Mouse (Mus musculus) cerebellum, postnatal 36 days (tissue): ENCODE measurements around the gene Camk1d.

Experiments used
- DNase-seq, 2 experiments: peaks; one replicate each; pipeline ENCODE4 v3.0.0; 2021 to 2022; ENCODE audit warnings: mixed read lengths in 2 of 2

The Camk1d gene

DNA sequence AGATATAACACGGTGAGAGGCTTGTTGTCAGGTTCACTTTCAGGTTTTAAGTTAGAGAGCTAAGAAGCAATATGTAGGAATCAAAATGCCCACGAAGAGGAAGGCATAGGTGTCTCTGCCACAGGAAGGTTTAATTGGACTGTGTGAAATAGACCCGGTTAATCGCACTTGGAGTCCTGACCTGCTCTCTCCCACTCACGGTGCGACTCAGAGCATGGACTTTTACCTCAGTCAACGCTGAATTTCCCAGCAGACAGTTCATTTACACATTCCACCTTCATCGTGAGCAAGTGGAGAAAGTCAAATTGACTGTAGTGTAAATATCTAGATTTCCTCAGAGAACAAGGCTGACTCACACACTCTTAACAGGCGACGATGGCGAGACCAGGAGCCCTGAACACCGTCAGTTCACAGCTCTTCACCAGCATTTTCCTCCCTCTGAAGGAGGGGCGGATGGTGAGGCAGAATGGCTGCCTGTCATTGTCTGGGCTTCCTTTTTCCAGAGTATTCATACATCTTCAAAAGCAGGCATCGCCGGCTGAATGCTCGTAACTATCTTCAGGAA lies 255.6 kb downstream of the Camk1d start:
- DNase-seq = no peak

DNA sequence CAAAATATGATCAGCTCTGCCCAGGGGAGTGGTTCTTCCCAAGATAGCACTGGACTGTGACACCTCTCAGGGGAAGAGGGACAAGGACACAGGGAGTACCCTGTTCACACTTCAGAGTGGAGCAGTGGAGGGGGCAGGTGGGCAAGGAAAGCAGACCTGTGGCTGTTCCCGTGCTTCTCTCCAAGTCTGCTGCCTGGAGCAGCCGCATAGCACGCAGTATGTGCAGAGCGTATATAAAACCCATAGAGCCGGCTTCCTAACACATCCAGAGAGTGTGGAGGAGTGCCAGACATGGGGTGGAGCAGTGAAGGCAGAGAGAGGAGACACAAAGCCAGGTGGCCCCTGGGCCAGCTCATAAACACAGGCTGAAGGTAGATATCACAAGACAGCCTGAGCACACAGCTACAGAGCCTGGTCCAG lies 256.2 kb downstream of the Camk1d start:
- DNase-seq = no peak

DNA sequence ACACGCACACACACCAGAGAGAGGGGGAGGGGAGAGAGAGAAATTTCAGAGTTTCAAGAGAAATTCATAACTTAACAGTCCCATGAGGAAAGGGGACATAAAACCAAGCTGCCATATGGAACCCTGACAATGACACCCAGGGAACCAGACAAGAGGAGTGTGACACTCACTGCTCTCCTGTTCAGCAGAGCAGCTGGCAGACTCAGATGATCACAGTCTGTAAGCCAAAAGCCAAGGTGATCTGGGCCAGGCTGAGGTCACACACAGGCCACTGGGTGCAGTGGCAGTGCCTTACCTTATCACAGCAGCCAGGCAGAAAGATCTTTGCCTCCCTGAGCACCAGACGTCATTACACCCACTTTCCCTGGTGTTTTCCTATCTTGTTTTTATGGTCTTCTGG lies 258.2 kb downstream of the Camk1d start:
- DNase-seq = no peak

DNA sequence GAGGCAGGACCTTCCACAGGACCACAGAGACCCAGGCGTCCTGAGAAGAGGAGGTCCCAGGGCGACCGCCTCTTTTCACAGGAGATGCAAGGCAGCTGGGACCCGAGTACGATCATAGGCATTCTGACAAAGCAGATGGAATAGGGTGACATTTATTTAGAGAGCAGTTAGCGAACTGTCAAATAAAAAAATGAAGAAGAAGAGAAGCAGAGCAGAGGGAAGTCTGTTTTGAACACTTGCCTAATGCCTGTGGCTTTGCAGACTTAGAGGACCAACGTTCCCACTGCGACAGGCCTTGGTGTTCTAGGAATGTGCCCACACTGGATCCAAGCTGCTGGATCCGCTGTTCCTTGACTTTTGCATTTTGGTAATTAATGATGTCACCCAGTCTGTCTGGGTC lies 259.5 kb downstream of the Camk1d start:
- no peak for DNase-seq

DNA sequence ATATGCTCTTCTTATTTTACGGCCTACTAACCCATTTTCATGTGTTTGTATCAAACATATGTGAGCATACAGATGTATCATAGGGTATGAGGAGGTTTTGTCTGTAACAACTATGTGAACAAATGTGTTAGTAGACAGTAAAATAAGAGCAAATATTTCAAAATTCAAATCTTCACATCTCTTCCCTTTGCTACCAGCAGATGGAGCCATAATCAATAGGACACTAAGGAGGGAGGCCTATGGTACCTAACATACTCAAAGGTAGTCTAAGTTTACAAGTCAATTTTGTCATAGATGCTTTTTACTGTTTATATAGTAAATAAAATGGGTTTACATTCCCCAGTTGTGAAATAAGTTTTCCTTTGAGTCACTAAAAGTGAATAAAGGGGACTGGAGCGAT lies 262.7 kb downstream of the Camk1d start:
- DNase-seq = no peak

DNA sequence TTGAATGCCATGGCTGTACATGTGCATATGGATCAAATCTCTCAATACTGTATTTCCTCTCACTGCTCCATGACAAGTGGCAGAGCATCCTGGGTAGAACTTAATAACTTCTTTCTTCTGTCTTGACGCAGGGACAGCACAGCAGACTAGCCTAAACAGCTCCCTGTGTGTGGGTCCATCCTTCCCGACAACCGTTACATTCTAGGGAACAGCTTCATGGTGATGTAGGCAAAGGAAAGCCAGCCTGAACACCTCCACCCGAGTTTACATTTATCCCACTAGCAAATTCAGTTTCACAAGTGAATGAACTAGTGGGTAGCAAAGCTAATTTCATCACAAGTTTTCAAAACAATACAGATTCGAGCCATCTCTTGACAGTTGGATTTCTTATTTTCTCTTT lies 269.0 kb downstream of the Camk1d start:
- no peak for DNase-seq

DNA sequence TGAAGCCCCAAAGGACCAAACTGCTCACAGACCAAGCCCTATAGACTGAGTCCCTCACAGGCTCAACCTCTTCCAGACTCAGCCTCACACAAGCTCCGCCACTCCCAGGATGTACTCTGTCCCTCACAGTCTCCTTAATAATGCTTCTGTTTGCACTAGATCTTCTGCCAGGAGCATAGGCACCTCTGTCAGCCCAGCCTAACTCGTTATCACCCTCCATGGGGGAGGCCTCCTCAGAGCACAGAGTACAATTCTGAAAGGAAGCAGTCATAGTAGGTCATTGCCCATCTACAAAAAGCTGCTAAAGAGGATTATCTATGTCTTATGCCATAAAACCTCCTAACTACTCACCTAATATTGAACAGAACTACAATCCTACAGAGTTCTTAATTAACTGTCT lies 276.6 kb downstream of the Camk1d start:
- DNase-seq = no peak

DNA sequence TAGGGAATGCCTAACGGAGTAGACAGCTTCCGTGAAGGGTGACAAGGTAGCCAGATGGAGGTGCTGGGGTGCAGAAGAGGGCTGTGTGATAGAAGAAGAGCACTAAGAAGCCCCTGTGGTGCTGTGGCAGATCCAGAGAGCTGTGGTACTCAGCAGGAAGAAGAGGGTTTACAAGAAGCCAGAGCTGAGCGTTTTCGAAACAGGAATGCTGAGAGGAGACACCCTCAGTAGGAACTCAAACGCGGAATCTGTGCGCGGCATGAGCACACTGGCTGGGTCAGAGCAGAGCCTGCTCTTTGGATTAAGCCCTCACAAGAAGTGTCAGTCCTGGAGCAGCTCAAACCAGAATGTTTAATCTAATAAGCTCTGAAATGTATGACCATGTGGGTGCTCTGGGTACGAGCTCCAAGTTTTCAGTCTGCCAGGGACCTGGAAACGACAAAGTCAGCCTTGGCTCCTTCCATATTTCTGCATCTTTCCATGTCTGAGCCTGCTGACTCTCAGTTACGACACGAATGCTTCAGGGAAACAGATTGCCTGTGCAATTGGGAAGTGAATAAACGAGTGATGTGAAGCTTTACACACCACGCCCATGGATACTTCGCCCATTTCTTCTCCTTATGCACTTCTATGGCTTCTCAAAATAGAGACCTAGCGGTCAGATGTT lies 278.6 kb downstream of the Camk1d start:
- no peak for DNase-seq

DNA sequence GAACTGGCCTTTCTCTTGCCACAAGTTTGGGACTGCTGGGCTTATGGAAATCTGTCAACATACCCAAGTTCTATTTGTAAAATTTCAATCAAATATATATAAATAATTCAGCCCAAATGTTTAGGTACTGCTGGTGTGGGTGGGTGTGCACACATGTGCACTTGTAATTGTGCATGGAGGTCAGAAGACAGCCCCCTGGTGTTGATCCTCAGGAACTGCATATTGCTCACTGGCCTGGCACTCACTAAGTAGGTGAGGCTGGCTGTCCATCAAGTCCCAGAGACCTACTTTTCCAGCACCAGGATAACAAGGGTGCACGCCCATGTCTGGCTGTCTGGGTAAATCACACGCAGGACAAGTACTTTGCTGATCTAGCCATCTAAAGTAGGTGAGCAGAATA lies 283.0 kb downstream of the Camk1d start:
- DNase-seq = no peak

DNA sequence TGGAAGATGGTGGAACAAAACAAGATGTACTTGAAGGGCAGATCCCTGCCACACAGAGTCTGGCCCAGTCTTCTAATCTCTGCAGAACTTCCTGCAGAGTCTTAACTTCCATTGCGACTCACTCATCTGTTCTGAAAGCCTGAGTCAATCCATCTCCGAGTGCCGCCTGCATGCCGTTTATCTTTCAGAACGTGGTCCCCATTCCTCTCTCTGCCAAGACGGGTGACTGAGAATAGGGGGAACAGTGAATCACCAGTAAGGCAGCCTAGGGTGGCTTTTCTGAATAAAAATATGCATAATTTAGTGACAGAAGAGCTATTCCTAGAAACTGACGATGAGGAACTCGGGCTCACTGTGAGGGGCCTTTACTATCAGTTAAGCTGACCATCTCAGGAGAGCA lies 284.4 kb downstream of the Camk1d start:
- no peak for DNase-seq

DNA sequence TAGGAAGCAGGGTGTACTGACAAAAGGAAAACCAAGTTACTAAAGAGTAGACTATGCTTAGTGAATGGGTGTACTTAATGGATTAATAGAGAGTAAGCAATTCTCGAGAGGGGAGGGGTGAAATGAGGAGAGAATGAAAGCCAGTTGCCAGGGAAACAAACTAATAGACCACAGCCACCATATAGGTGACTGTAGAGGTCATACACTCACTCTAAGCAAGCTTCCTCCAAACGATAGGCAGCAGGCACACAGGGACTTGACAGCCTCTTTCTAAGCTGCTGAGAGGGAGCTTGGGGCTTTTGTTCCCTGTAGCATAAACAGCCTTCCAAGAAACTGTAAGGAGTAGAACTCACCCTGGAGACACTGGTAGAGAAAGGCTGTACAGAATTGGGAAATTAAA lies 288.2 kb downstream of the Camk1d start:
- no peak for DNase-seq

DNA sequence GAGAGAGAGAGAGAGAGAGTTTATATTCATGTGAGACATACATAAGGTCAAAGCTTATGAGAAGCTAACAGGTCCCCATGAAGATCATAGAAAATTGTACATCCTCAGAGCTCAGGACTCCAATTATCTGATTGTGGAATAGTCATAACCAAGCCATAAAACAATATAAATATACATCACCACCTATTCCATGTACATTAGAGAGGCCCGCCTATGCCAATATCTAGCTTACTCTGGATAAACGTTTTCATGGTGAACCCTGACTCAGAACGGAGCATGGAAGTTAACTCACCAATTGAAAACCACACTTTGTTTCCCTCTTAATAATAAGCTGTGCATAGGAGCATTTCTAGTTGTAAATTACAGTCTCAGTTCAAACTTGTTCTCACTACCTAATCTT lies 288.7 kb downstream of the Camk1d start:
- no peak for DNase-seq

DNA sequence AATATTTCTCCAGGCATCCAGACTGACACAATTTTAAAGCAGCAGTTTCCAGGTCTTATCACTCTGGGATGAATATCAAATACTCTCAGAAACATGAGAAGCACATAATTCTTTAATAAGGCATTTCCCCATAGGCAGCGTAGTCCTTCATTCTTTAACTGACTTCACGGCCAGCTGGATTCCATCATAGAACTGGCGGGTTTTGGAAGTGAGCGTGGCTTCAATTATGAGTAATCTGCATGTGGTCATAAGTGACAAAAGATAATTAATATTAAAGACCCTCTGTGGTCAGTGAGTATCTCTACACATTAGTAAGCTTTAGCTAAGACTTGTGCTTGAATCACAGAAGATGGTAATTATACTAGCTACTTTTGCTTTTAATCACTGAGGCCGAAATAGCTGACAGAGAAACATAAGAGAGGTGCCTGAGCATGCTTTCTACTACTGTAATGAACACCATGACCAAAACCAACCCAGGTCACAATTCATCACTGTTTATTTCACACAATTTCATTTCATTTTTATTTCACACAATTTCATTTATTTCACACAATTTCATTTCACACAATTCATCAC lies 293.6 kb downstream of the Camk1d start:
- no peak for DNase-seq

DNA sequence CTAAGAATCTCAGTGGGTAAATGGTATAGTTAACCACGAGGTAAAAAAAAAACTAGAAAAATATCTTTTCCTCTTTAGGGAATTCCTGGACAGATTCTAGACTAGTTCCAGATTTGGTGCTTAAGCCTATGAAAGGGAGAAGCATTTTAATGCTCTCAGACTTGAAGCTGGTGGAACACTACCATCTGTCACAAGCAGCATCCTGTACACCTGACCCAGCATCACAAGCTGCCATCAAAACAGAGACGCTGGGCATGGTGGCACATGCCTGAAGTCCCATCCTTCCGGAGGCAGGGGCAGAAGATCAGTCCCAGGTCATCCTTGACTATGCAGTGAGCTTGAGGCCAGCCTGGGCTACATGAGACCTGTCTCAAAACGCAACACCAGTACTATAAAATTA lies 295.5 kb downstream of the Camk1d start:
- DNase-seq = peak; percentile 51 to 52

DNA sequence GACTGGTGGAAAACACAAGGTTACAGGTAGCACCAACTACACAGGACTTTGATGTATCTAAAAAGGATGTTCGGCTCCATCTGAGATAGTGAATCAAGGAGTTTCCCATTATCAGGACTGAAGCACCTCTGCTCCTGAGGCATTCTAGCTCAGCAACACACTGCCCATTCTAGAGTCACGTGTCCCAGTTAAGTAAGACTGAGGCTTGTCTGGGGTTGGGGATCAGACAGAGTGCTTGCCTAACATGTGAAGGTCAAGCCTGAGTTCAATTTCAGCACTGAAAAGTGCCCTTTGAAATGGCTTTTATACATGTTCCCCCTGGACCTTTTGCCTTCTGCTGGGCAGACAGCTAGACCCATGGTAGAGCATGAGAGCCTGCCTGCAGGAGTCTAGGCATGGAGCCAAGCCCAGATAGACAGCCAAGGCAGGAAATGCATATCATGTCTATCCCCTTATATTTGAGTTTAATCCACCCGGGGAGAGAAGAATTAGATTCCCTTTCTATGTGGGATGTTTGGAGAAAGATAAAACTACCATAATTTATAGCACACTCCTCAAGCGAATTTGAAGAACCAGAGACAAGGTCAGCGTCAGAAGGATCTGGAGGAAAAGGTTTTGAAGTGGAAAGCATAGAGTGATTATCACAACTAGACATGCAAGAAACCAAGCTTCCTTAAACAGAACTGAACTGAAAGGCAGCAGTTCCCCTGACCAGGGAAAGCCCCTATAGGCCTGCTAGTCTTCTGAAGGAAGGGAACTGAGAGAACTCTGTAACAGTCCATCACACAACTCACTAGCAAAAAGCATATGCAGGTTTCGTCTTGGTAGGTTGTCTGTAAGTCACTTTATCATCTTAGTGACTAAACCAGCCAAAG lies 296.9 kb downstream of the Camk1d start:
- peak; percentile 68 to 71 for DNase-seq

DNA sequence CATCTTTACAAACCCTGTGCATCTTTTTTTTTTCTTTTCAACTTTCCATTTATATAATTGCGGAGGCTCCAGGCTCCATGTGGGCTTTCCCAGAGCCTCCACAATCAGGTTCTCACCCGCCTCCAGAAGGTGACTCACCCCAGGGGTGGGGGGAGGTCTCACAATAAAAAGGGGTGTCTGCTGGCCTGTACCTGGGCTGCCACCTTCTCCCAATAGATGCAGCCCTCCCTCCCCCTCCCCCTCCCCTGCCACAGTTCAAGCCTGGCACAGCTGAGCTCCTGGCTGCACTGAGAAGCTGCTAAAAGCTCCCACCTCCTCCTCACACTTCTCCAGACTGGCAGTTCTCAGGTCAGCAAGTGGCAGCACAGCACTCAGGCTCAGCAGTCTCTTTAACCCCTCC lies 302.5 kb downstream of the Camk1d start:
- DNase-seq = no peak

DNA sequence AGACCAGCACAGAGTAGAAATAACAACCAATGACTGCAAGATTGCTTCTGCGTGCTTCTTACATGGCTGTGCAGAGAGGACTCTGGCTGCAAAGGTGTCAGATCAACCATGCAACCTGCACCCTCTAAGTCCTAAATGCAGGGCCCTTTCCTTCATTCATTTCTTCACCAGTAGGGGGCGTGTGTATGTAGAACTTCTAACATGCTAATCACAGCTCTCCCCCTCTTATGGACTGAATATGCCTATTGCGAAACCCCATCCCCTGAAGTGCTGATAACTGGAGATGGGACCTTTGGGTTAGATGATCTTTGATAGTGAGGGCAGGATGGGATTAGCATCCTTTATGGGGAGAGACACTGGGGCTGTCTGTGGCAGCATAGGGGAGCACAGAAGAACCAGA lies 310.5 kb downstream of the Camk1d start:
- peak; percentile 13 to 17 for DNase-seq

DNA sequence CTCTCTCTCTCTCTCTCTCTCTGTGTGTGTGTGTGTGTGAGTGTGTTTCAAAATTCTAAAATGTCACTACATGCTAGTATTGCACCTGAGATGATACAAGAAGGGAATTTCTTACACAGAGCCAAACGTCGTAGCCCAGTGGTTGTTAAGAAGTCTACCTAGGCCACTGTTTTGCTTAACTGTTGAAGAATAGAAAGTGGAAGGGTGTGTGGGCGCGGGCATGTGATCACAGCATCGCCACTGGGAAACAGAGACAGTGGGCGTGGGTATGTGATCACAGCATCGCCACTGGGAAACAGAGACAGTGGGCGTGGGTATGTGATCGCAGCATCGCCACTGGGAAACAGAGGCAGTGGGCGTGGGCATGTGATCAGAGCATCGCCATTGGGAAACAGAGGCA lies 312.3 kb downstream of the Camk1d start:
- DNase-seq = no peak

DNA sequence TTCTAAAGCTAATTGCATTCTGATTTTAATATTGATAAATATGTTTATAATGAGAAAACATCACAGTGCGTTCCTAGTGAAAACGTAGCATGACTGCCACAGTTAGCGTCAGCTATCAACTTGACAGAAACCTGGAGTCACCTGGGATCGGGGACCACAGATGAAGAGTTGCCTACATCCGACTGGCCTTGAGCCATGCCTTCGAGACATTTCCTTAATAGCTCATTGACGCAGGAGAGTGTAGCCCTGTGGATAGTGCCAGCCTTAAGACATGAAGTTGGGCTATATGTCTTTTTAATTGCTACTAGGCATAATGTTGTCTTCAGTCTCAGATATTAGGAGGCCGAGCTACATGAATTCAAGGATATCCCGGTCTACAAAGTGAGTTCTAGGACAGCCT lies 315.8 kb downstream of the Camk1d start:
- no peak for DNase-seq

DNA sequence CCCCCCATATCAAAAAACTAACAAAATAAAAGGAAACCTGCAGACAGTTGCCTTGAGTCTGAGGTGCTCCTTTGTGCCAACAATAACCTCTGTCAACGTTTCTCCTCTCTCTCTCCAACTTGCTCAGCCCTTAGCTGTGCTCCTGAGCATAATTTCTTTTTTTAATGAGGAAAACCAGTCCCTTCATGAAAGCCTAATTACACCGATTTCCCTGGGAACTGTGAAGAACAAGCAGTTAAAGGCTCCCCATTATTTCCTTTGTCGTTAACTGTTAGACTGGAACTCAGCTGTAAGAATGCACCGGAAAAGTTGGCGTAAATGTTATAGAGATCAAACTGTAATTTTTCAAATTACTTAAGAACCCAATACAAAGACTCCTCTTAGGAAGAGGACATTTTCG lies 316.3 kb downstream of the Camk1d start:
- no peak for DNase-seq

DNA sequence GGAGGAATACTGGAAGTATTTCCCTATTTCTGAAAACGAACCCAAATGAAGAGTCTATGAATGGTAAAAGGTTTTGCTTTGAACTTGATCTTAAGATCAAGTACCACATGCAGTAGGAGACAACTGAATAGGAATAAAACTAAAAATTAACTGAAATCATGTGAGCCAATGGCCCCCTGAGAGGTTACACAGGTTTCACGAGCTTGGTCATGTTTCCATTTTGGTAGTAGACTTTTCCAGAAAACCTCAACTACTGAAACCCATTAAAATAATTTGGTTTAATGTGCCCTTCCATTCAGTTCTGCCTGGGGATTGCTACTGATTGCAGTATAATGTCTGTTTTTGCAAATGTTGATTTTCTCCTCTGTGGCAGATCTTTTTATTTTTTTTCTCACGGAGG lies 316.8 kb downstream of the Camk1d start:
- DNase-seq = no peak

DNA sequence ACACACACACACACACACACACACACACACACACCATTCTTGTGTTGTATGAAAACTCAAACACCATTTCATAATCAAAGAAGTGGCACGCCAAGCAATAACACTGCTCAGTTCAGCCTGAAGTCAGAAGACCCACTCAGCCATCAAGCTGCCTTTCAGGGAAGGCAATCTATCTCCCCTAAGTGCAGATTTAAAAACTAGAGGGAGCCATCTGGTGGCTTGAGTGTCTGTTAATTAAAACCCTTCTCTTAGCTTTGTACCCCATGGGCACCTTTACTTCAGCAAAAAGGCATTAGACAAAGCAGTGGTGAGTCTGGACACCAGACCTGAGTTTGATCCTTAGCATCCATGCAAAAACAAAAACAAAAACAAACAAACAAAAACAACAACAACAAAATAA lies 317.9 kb downstream of the Camk1d start:
- no peak for DNase-seq

DNA sequence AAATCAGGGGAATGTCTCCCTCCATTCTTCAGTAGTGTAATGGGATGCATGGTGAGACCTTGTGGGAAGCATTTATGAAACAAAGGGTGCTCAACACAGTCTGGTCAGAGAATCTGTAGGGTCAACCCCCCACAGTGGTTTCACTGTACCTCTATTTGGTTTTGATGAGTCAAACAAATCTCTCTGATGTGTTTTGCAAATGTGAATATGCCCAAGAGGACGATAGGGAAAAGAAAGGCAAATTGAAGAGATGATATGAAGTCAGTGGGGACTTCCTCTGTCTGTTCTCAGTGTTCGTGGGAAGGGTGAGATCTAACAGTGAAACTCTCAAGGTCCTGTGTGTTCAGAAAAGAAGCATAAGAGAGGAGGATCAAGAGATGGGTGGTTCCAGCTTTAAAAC lies 318.4 kb downstream of the Camk1d start:
- DNase-seq = no peak

DNA sequence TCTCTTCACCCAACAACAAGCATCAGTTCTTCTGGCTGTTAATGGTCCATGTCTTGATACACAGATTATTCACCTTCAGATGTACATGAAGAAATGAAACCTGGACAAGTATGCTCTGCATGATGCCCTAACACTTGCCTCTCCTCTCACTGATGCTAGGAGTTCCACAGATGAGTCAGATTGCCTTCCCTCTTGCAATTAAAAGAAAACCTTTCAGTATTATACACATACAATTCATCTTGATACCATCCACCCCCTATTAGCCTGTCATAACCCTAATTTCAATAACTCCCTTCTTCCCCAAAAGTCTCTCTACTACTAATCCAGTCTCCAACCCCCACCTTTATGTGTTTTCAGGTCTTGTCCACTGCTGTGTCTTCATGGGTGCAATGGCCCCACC lies 321.4 kb downstream of the Camk1d start:
- no peak for DNase-seq
